Mouse (Mus musculus): ENCODE results near the gene Bmp10. TPM values are rescaled to one million over a fixed set of nuclear protein-coding genes. Genes with fewer than 3 reads are reported as not detected.

Bmp10 gene
- polyA plus RNA-seq, 2 experiments: 0.18 to 0.65 TPM

DNA sequence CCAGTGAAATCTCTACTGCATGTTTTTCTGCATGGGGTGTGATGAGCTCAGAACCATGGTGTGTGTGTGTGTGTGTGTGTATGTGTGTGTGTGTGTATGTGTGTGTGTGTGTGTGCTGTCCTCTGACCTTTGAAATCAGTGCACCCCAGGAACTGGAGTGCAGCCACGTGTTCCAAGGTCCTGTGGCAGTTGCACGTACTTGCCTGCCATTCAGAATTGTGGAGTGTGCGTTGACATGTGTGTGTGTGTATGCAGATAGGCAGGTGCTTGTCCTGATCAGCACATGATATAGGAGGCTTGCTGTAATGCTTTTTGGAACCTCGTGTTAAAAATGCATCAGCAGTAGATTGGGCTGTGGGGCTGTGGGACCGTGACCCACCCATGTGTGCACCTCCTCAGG lies 1.8 kb upstream of the Bmp10 start:
- no peak overlapping the region for H3K27ac ChIP-seq

DNA sequence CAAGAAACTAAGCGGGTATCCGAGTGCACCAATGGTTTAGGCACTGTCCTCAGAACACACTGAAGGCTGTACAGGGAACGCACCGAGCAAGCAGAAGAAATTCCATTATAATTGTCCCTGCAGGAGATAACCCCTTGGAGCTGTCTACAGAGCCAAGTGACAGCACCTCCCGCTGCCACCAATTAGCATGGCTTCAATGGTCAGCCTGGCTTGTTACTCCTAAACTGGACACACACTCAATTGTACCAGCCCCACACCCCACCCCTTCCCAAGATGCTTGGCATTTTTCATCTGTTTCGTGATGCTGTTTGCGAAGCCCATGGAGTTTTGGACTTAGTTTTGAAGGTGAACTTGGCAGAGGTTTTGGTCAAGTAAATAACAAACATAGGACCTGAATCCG lies 1.2 kb upstream of the Bmp10 start:
- ATAC-seq (ENCODE audit: insufficient read depth): no peak
- Histone ChIP-seq H3K4me3 (ENCODE audit: insufficient read depth in 1 of 2, low read depth in 2 of 2, low read length in 2 of 2) (no peak overlapping the region), H3K9me3 (ENCODE audit: control insufficient read depth, low read length) (no peaks in the 10 kb centered on the region), H3K4me1 (replicated peaks; ENCODE audit: control insufficient read depth in 2 of 2, insufficient read depth in 2 of 2, low read length in 1 of 2) (peaks cover 0 to 3% of the 10 kb centered on the region in 2 experiments; a peak in 1 of 4 replicates), H3K4me2 (ENCODE audit: low read depth) (no peak overlapping the region), H3K36me3 (replicated peaks; ENCODE audit: control insufficient read depth, insufficient read depth, low read depth) (no peaks in the 10 kb centered on the region), H3K27ac (no peak overlapping the region), H3K27me3 (ENCODE audit: control insufficient read depth, insufficient read depth, low read length) (no peaks in the 10 kb centered on the region), H3K9ac (replicated peaks) (no peak overlapping the region)
- no peak for DNase-seq (ENCODE audit: low read depth in 3 of 3, low spot score in 3 of 3)
- TF ChIP-seq CTCF (IDR thresholded peaks at IDR 0.05; ENCODE audit: low read depth): no peak
- no peak for TF ChIP-seq EP300 (IDR thresholded peaks at IDR 0.05; ENCODE audit: low read depth)
- WGBS (ENCODE audit: insufficient replicate concordance): 68% methylated on average over 8 of the region's 8 CpGs

More for the DNA sequence above, 1.8 kb upstream of the Bmp10 start:
- H3K4me2 ChIP-seq (ENCODE audit: low read depth): no peak overlapping the region
- H3K36me3 ChIP-seq (replicated peaks; ENCODE audit: control insufficient read depth, insufficient read depth, low read depth): no peaks in the 10 kb centered on the region
- H3K4me3 ChIP-seq (ENCODE audit: insufficient read depth in 1 of 2, low read depth in 2 of 2, low read length in 2 of 2): no peak overlapping the region
- WGBS (ENCODE audit: insufficient replicate concordance): 58% methylated on average over 5 of the region's 5 CpGs
- no peaks in the 10 kb centered on the region for H3K9me3 ChIP-seq (ENCODE audit: control insufficient read depth, low read length)
- no peaks in the 10 kb centered on the region for H3K27me3 ChIP-seq (ENCODE audit: control insufficient read depth, insufficient read depth, low read length)
- TF ChIP-seq CTCF (IDR thresholded peaks at IDR 0.05; ENCODE audit: low read depth) (no peak), EP300 (IDR thresholded peaks at IDR 0.05; ENCODE audit: low read depth) (no peak)
- no peak for ATAC-seq (ENCODE audit: insufficient read depth)
- DNase-seq (ENCODE audit: low read depth in 3 of 3, low spot score in 3 of 3): no peak
- no peak overlapping the region for H3K9ac ChIP-seq (replicated peaks)
- H3K4me1 ChIP-seq (replicated peaks; ENCODE audit: control insufficient read depth in 2 of 2, insufficient read depth in 2 of 2, low read length in 1 of 2): peaks cover 0 to 3% of the 10 kb centered on the region in 2 experiments; a peak in 1 of 4 replicates

DNA sequence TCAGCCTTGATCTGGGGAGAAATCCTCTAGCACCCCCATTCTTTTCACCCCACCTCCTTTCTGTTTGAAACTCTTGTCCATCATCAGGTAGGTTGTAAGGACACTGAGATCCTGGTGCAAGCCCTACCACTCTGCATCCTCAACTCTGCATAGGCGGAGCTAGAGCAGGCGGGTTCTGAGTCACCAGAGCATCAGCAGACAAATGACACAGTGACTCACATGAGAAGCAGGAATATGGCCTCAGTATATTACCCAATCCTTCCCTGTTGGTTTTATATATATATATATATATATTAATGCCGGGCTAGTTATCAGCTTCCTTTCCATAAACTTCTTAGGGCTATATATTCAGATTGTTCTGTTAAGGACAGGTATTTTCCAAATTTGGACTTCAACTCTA lies 7.0 kb downstream of the Bmp10 start:
- Histone ChIP-seq H3K27ac (no peak overlapping the region), H3K4me3 (ENCODE audit: insufficient read depth in 1 of 2, low read depth in 2 of 2, low read length in 2 of 2) (no peak overlapping the region), H3K4me1 (replicated peaks; ENCODE audit: control insufficient read depth in 2 of 2, insufficient read depth in 2 of 2, low read length in 1 of 2) (no peaks in the 10 kb centered on the region), H3K36me3 (replicated peaks; ENCODE audit: control insufficient read depth, insufficient read depth, low read depth) (no peaks in the 10 kb centered on the region), H3K9ac (replicated peaks) (no peak overlapping the region), H3K27me3 (ENCODE audit: control insufficient read depth, insufficient read depth, low read length) (no peaks in the 10 kb centered on the region), H3K4me2 (ENCODE audit: low read depth) (no peak overlapping the region), H3K9me3 (ENCODE audit: control insufficient read depth, low read length) (no peaks in the 10 kb centered on the region)
- TF ChIP-seq EP300 (IDR thresholded peaks at IDR 0.05; ENCODE audit: low read depth) (no peak), CTCF (IDR thresholded peaks at IDR 0.05; ENCODE audit: low read depth) (no peak)
- no peak for DNase-seq (ENCODE audit: low read depth in 3 of 3, low spot score in 3 of 3)
- no peak for ATAC-seq (ENCODE audit: insufficient read depth)
- WGBS (ENCODE audit: insufficient replicate concordance): 61% methylated on average over 3 of the region's 3 CpGs

DNA sequence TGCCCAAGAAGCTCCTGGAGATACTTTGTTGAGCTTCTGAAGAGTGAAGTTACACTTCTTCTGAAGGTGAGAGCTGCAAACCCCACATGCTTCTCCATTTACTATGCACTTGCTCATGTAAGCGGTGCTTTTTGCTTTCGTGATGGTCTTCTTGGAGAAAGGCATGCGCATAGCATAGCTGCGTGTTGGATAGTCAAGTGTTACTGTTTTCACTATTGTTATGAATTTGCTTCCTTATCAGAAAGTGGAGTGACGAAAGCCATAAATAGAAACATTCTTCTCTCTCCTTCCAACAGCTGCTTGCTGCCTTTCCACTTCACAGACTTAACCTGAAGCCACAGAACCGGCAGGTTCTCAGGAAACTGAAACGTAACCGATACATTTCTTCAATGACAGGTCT lies 8.0 kb downstream of the Bmp10 start:
- Histone ChIP-seq H3K4me1 (replicated peaks; ENCODE audit: control insufficient read depth in 2 of 2, insufficient read depth in 2 of 2, low read length in 1 of 2) (no peaks in the 10 kb centered on the region), H3K9me3 (ENCODE audit: control insufficient read depth, low read length) (no peaks in the 10 kb centered on the region), H3K27me3 (ENCODE audit: control insufficient read depth, insufficient read depth, low read length) (no peaks in the 10 kb centered on the region), H3K4me3 (ENCODE audit: insufficient read depth in 1 of 2, low read depth in 2 of 2, low read length in 2 of 2) (no peak overlapping the region), H3K27ac (no peak overlapping the region), H3K9ac (replicated peaks) (no peak overlapping the region), H3K36me3 (replicated peaks; ENCODE audit: control insufficient read depth, insufficient read depth, low read depth) (no peaks in the 10 kb centered on the region), H3K4me2 (ENCODE audit: low read depth) (no peak overlapping the region)
- 61% methylated on average over 8 of the region's 8 CpGs for WGBS (ENCODE audit: insufficient replicate concordance)
- TF ChIP-seq EP300 (IDR thresholded peaks at IDR 0.05; ENCODE audit: low read depth): no peak
- no peak for TF ChIP-seq CTCF (IDR thresholded peaks at IDR 0.05; ENCODE audit: low read depth)
- DNase-seq (ENCODE audit: low read depth in 3 of 3, low spot score in 3 of 3): no peak
- ATAC-seq (ENCODE audit: insufficient read depth): no peak

DNA sequence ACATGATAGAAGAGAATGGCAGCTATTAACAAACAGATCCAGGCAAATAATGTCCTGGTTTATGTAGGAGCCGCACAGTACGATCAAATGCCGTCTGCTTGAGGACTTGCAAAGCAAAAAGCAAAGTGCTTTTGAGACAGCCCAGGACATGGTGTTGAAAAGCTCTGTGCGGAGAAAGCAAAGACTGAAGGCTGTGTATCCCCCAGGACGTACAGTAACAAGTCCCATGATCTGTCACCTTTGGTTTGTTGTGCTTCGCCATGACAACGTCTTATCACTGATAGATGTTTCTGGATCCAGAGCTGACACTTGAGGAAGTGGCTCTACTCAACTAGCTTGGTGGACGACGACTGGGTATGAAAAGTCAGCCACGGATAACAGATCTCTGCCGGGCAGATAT lies 14.5 kb downstream of the Bmp10 start:
- H3K4me1 ChIP-seq (replicated peaks; ENCODE audit: control insufficient read depth in 2 of 2, insufficient read depth in 2 of 2, low read length in 1 of 2): no peaks in the 10 kb centered on the region
- WGBS (ENCODE audit: insufficient replicate concordance): 53% methylated on average over 11 of the region's 11 CpGs
- no peak for TF ChIP-seq CTCF (IDR thresholded peaks at IDR 0.05; ENCODE audit: low read depth)
- TF ChIP-seq EP300 (IDR thresholded peaks at IDR 0.05; ENCODE audit: low read depth): no peak

More for the DNA sequence above, 14.5 kb downstream of the Bmp10 start:
- H3K36me3 ChIP-seq (replicated peaks; ENCODE audit: control insufficient read depth, insufficient read depth, low read depth): no peaks in the 10 kb centered on the region
- H3K9ac ChIP-seq (replicated peaks): no peak overlapping the region
- no peak overlapping the region for H3K27ac ChIP-seq
- ATAC-seq (ENCODE audit: insufficient read depth) (no peak), DNase-seq (ENCODE audit: low read depth in 3 of 3, low spot score in 3 of 3) (no peak)
- no peak overlapping the region for H3K4me2 ChIP-seq (ENCODE audit: low read depth)
- H3K27me3 ChIP-seq (ENCODE audit: control insufficient read depth, insufficient read depth, low read length): no peaks in the 10 kb centered on the region
- H3K4me3 ChIP-seq (ENCODE audit: insufficient read depth in 1 of 2, low read depth in 2 of 2, low read length in 2 of 2): no peak overlapping the region
- no peaks in the 10 kb centered on the region for H3K9me3 ChIP-seq (ENCODE audit: control insufficient read depth, low read length)

Data from liver, embryonic 14.5 days (tissue).